Mouse (Mus musculus) adrenal gland, postnatal 25 days (tissue): ENCODE data around the gene Klhl3. TPM values are rescaled to one million over a fixed set of nuclear protein-coding genes. Genes with fewer than 3 reads are reported as not detected.
"Not testable (repeated sequence)": the region's sequence is repeated elsewhere in the genome, so short reads cannot be mapped to it uniquely, and the experiment has no call there.

Experiments
- DNase-seq: peaks from one replicate; pipeline ENCODE4 v3.0.0; 2021; ENCODE audit warnings: mixed read lengths
- long read RNA-seq: library from polyadenylated mRNA; stranded (forward); transcript quantifications from one replicate; pipeline ENCODE4 v2.0.0, GENCODE M21; 2021
- total RNA-seq: library from RNA; stranded (reverse); gene quantifications from 2 replicates; pipeline ENCODE4 v1.2.3, GENCODE M21; 2021

Gene Klhl3
- 1.5 and 3.2 TPM in 2 replicates for total RNA-seq
- long read RNA-seq, partial matches to known transcripts, result 0 of 2 reads
- long read RNA-seq, other reads (novel, unspliced or antisense), result 2 of 2 reads

GRCm38 (mm10) chr13:58113061-58113900 lies at the start of gene Klhl3:
Klhl3 (minus strand) TSS chr13:58113592.
- DNase-seq, result peak; percentile 76

GRCm38 (mm10) chr13:58160761-58161160 lies 47.4 kb upstream of the Klhl3 start:
- DNase-seq, result no peak

- peak; percentile 85 for DNase-seq
These were observed 44.9 kb upstream of the Klhl3 start for GRCm38 (mm10) chr13:58158099-58158912.

- peak; percentile 94 for DNase-seq
These were observed 44.2 kb upstream of the Klhl3 start, which contains the start of gene Idnk for GRCm38 (mm10) chr13:58157447-58158098. Idnk (plus strand) TSS chr13:58157649.

GRCm38 (mm10) chr13:58157036-58157435 lies 43.6 kb upstream of the Klhl3 start:
- DNase-seq, result no peak

- DNase-seq, result no peak
These were observed 42.6 kb upstream of the Klhl3 start for GRCm38 (mm10) chr13:58156031-58156430.

- no peak for DNase-seq
These were observed 37.0 kb upstream of the Klhl3 start for GRCm38 (mm10) chr13:58150442-58150841.

- DNase-seq, result no peak
These were observed 36.2 kb upstream of the Klhl3 start for GRCm38 (mm10) chr13:58149629-58150028.

- DNase-seq, result no peak
These were observed 35.7 kb upstream of the Klhl3 start for GRCm38 (mm10) chr13:58149033-58149558.

- DNase-seq, result no peak
These were observed 35.0 kb upstream of the Klhl3 start for GRCm38 (mm10) chr13:58148256-58148831.

- DNase-seq, result no peak
These were observed 34.4 kb upstream of the Klhl3 start for GRCm38 (mm10) chr13:58147760-58148159.

GRCm38 (mm10) chr13:58146603-58147002 lies 33.2 kb upstream of the Klhl3 start:
- not testable (repeated sequence) for DNase-seq

GRCm38 (mm10) chr13:58131692-58132091 lies 18.3 kb upstream of the Klhl3 start:
- DNase-seq, result no peak

GRCm38 (mm10) chr13:58129687-58130246 lies 16.4 kb upstream of the Klhl3 start:
- DNase-seq, result no peak

GRCm38 (mm10) chr13:58128768-58129671 lies 15.6 kb upstream of the Klhl3 start:
- DNase-seq, result peak; percentile 96

- peak; percentile 96 for DNase-seq
These were observed 15.0 kb upstream of the Klhl3 start, which contains the start of gene Hnrnpa0 for GRCm38 (mm10) chr13:58128396-58128767. Hnrnpa0 (minus strand) TSS chr13:58128556.

- peak; percentile 51 for DNase-seq
These were observed 14.5 kb upstream of the Klhl3 start for GRCm38 (mm10) chr13:58127766-58128361.

- peak; percentile 21 for DNase-seq
These were observed 13.7 kb upstream of the Klhl3 start for GRCm38 (mm10) chr13:58126862-58127765.

- DNase-seq, result no peak
These were observed 12.7 kb upstream of the Klhl3 start for GRCm38 (mm10) chr13:58126126-58126525.
